Mouse (Mus musculus) intestine, postnatal 0 days (tissue): ENCODE measurements around the gene Iqck. TPM values are rescaled to one million over a fixed set of nuclear protein-coding genes. Genes with fewer than 3 reads are reported as not detected.

ENCODE experiments used
- ATAC-seq: fragments of 200-750 bp; cut with Nextera tagmentation; 2 replicates; pipeline ENCODE4 v1.8.0; 2017; ENCODE audit warnings: mild to moderate bottlenecking, moderate TSS enrichment, moderate library complexity
- H3K27ac ChIP-seq: fragments of 300-500 bp; sonication (generic); 2 replicates; pipeline ENCODE4 v1.5.1; 2014; ENCODE audit warnings: mild to moderate bottlenecking, low read depth, low read length, moderate library complexity
- H3K27me3 ChIP-seq: fragments of 300-500 bp; sonication (generic); replicated peaks from 2 replicates; pipeline ENCODE4 v1.6.1; 2014; ENCODE audit warnings: low read length, mixed read lengths; ENCODE audit not compliant: control insufficient read depth, insufficient read depth
- H3K36me3 ChIP-seq: fragments of 300-500 bp; sonication (generic); 2 replicates; pipeline ENCODE4 v1.6.1; 2014; ENCODE audit warnings: mild to moderate bottlenecking, moderate library complexity; ENCODE audit not compliant: control insufficient read depth, insufficient read depth
- H3K4me1 ChIP-seq: fragments of 300-500 bp; sonication (generic); replicated peaks from 2 replicates; pipeline ENCODE4 v1.6.1; 2014; ENCODE audit warnings: antibody characterized with exemption, low read length, mixed read lengths; ENCODE audit not compliant: control insufficient read depth, insufficient read depth
- H3K4me2 ChIP-seq: fragments of 300-500 bp; sonication (generic); replicated peaks from 2 replicates; pipeline ENCODE4 v1.6.1; 2014; ENCODE audit warnings: low read depth, mild to moderate bottlenecking, moderate library complexity
- H3K4me3 ChIP-seq: fragments of 300-500 bp; sonication (generic); 2 replicates; pipeline ENCODE4 v1.5.1; 2014; ENCODE audit warnings: low read depth, low read length
- H3K9ac ChIP-seq: fragments of 300-500 bp; sonication (generic); 2 replicates; pipeline ENCODE4 v1.6.1; 2014; ENCODE audit warnings: mild to moderate bottlenecking, low read depth, low read length
- H3K9me3 ChIP-seq: fragments of 300-500 bp; sonication (generic); 2 replicates; pipeline ENCODE4 v1.6.1; 2016; ENCODE audit warnings: mixed run types; ENCODE audit not compliant: control insufficient read depth
- CTCF ChIP-seq: sonication (generic); IDR thresholded peaks from 2 replicates; pipeline ENCODE4 v1.5.1; 2016; ENCODE audit warnings: low read depth, mild to moderate bottlenecking, control low read depth, antibody characterized with exemption, moderate library complexity
- WGBS: fragments of 180-500 bp; shearing (Covaris S2); extraction: QIAGEN DNeasy Blood & Tissue Kit; methylation state at CpG from one replicate; pipeline ENCODE4 v1.1.7; 2014; 5-methylcytosine and 5-hydroxymethylcytosine counted together
- polyA plus RNA-seq: library from polyadenylated mRNA; unstranded; fragments of >200 nt; fragmentation: Nextera tagmentation; extraction: Ambion mirVana; gene quantifications from 2 replicates; pipeline ENCODE4 v1.2.1, GENCODE M21; 2015

Iqck gene
- polyA plus RNA-seq, 1 experiment from 2014 or later = 0.83 TPM

- Histone ChIP-seq H3K4me1 (0 out of 2 replicates have a peak, but pooled peaks cover 2% of the 10 kb centered on the region), H3K9me3 (no peaks in the 10 kb centered on the region), H3K4me3 (no peak overlapping the region), H3K9ac (no peak overlapping the region), H3K4me2 (no peak overlapping the region), H3K27ac (no peak overlapping the region), H3K27me3 (no peaks in the 10 kb centered on the region), H3K36me3 (no peaks in the 10 kb centered on the region)
- ATAC-seq = no peak
- no peak for TF ChIP-seq CTCF
- 73% methylated on average over 4 of the region's 4 CpGs for WGBS
Measured at GRCm38 (mm10) chr7:118956616-118957246, 101.2 kb downstream of the Iqck start.

- Histone ChIP-seq H3K4me2 (no peak overlapping the region), H3K27ac (no peak overlapping the region), H3K9ac (no peak overlapping the region), H3K4me1 (0 out of 2 replicates have a peak, but pooled peaks cover 2% of the 10 kb centered on the region), H3K36me3 (no peaks in the 10 kb centered on the region), H3K27me3 (no peaks in the 10 kb centered on the region), H3K9me3 (no peaks in the 10 kb centered on the region), H3K4me3 (no peak overlapping the region)
- WGBS = 66% methylated on average over 7 of the region's 7 CpGs
- no peak for TF ChIP-seq CTCF
- ATAC-seq = no peak
Measured at GRCm38 (mm10) chr7:118959209-118959608, 103.7 kb downstream of the Iqck start.

GRCm38 (mm10) chr7:118964777-118965176 is 109.2 kb downstream of the Iqck start:
- Histone ChIP-seq H3K4me3 (no peak overlapping the region), H3K4me1 (no peaks in the 10 kb centered on the region), H3K4me2 (no peak overlapping the region), H3K27ac (no peak overlapping the region), H3K9ac (no peak overlapping the region), H3K9me3 (no peaks in the 10 kb centered on the region), H3K27me3 (no peaks in the 10 kb centered on the region), H3K36me3 (no peaks in the 10 kb centered on the region)
- no peak for TF ChIP-seq CTCF
- WGBS = 8% methylated on average over 2 of the region's 3 CpGs
- no peak for ATAC-seq

GRCm38 (mm10) chr7:118965198-118965597 is 109.6 kb downstream of the Iqck start:
- 29% methylated on average over 7 of the region's 7 CpGs for WGBS
- no peaks in the 10 kb centered on the region for H3K27me3 ChIP-seq
- TF ChIP-seq CTCF = no peak
- no peaks in the 10 kb centered on the region for H3K9me3 ChIP-seq
- no peak overlapping the region for H3K4me2 ChIP-seq
- H3K36me3 ChIP-seq = no peaks in the 10 kb centered on the region
- no peaks in the 10 kb centered on the region for H3K4me1 ChIP-seq
- no peak overlapping the region for H3K4me3 ChIP-seq
- no peak overlapping the region for H3K27ac ChIP-seq
- H3K9ac ChIP-seq = no peak overlapping the region
- ATAC-seq = no peak

GRCm38 (mm10) chr7:118968870-118969269 is 113.3 kb downstream of the Iqck start:
- Histone ChIP-seq H3K4me1 (no peaks in the 10 kb centered on the region), H3K4me2 (no peak overlapping the region), H3K4me3 (no peak overlapping the region), H3K27me3 (no peaks in the 10 kb centered on the region), H3K9me3 (no peaks in the 10 kb centered on the region), H3K27ac (no peak overlapping the region), H3K9ac (no peak overlapping the region), H3K36me3 (no peaks in the 10 kb centered on the region; the same call in 1 of the 2 replicates)
- 96% methylated on average over 3 of the region's 3 CpGs for WGBS
- TF ChIP-seq CTCF = no peak
- no peak for ATAC-seq

- Histone ChIP-seq H3K27ac (no peak overlapping the region), H3K4me2 (no peak overlapping the region), H3K4me3 (no peak overlapping the region), H3K9me3 (no peaks in the 10 kb centered on the region), H3K36me3 (no peaks in the 10 kb centered on the region; the same call in 1 of the 2 replicates), H3K27me3 (no peaks in the 10 kb centered on the region), H3K9ac (no peak overlapping the region), H3K4me1 (no peaks in the 10 kb centered on the region)
- ATAC-seq = no peak
- no peak for TF ChIP-seq CTCF
- 91% methylated on average over 8 of the region's 8 CpGs for WGBS
Measured at GRCm38 (mm10) chr7:118971499-118971898, 115.9 kb downstream of the Iqck start.
